Mouse (Mus musculus): Measurements from ENCODE around the gene Cdkl1.

DNA sequence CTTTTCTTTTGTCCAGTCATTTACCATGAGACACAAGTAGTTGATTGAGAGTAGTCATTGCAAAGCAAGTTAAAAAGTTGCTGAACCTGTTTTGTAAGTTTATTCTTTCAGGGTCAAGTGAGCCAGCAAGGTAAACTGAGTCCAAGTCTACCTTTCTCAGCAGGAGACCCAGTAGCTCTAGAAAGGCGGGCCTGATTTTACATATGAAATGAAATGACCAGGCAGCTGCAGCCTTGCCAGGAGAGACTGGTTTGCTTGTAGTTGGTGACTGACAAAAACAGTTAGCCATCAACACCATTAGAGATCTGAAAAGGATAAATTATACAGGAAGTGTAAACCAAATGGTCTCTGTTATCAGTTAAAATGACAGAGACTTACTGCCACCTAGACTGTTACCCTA is 60.8 kb downstream of the Cdkl1 start:
- TF ChIP-seq POLR2A (IDR thresholded peaks at IDR 0.05; ENCODE audit: insufficient read depth, low read depth, low read length) (no peak), EP300 (IDR thresholded peaks at IDR 0.05; ENCODE audit: insufficient read depth, low read depth, low read length) (no peak)

All from heart, adult 2 months (tissue).